Mouse (Mus musculus): ENCODE data around the gene Pheta1. TPM values are rescaled to one million over a fixed set of nuclear protein-coding genes. Genes with fewer than 3 reads are reported as not detected.

Pheta1 gene
- polyA plus RNA-seq, 1 experiment = 13.0 TPM

DNA sequence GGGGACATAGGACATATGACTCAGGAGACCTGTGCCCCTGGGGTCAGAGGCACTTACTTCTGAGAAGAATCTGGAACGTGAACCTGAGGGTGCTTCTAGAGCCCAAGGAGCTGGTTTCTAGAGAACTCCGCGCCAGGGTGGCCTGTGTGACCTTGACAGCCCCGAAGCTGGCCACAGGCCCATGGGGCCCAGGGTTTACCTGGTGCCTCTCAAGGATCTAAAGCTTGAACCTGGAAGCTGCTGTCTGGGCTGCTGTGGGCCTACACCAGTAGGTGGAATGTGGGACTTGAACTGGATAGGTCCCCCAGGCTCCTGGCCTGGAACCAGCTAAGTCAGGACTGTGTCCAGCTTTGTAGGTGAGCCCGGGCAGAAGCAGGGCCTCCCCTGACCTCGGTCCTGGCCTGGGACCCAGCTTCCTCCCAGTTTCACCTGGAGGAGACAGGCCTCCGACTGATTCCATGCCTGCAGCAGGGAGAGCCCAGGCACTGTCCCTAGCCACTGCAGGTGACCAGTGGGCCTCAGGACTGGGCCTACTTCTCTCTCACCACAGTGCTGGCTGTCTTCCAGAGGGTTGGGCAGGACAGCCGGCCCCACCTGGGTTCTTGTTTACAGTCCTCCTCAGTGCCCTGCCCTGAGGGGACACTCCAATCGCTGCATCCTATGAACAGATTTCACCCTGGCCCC is 4.7 kb downstream of the Pheta1 start:
- Histone ChIP-seq H3K4me3 (replicated peaks) (no peak overlapping the region), H3K4me1 (peaks cover 32% of the 10 kb centered on the region), H3K9me3 (no peaks in the 10 kb centered on the region), H3K27me3 (replicated peaks) (peaks cover 24% of the 10 kb centered on the region), H3K36me3 (replicated peaks; ENCODE audit: low read length) (peaks cover 38% of the 10 kb centered on the region)
- TF ChIP-seq GATA1 (IDR thresholded peaks at IDR 0.05; ENCODE audit: borderline replicate concordance, low read length) = no peak
- TF ChIP-seq FLI1 (IDR thresholded peaks at IDR 0.05; ENCODE audit: low read length) = no peak

DNA sequence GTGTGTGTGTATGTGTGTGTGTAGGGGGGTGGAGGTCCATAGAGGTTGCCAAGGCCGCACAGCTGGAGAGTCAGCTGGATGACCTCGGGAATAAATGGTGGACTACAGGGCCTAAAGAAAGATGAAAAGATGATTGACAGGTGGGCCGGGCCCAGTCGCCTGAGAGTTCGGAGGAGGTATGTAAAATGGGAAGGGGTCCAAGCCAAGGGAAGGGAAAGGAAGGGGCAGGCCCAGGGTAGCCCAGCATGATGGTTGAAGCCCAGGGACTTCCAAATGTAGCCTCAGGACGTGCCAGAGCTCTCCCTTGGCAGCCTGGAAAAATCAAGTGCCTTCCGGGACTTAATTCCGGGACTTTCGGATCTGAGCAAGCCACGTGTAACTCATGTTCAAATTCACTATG is 6.0 kb downstream of the Pheta1 start:
- TF ChIP-seq FLI1 (IDR thresholded peaks at IDR 0.05; ENCODE audit: low read length) = no peak
- TF ChIP-seq GATA1 (IDR thresholded peaks at IDR 0.05; ENCODE audit: borderline replicate concordance, low read length) = no peak
- peaks cover 28% of the 10 kb centered on the region for H3K4me1 ChIP-seq
- H3K27me3 ChIP-seq (replicated peaks) = peaks cover 30% of the 10 kb centered on the region
- H3K9me3 ChIP-seq = no peaks in the 10 kb centered on the region
- H3K4me3 ChIP-seq (replicated peaks) = no peak overlapping the region
- peaks cover 38% of the 10 kb centered on the region for H3K36me3 ChIP-seq (replicated peaks; ENCODE audit: low read length)

DNA sequence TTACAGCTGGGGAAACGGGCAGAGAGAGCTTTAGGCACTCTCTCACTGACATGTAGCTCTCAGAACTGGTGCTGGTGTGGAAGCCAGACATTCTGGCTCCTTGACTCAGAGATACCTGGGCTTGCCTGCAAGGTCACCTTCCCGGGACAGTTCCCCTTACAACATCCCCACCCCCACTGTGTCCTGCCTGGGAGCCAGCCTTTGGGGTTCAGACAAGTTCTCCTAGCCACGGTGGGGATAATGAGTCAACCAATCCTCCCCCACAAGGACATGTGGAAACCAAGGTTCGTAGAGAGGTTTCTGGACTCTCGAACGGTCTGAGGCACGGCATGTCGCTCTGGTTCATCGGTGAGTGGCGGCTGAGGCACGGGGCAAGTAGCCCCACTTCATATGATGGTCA is 8.0 kb downstream of the Pheta1 start:
- H3K4me1 ChIP-seq = peaks cover 12% of the 10 kb centered on the region
- H3K4me3 ChIP-seq (replicated peaks) = no peak overlapping the region
- H3K27me3 ChIP-seq (replicated peaks) = peaks cover 44% of the 10 kb centered on the region
- peaks cover 27% of the 10 kb centered on the region for H3K36me3 ChIP-seq (replicated peaks; ENCODE audit: low read length)
- no peak for TF ChIP-seq FLI1 (IDR thresholded peaks at IDR 0.05; ENCODE audit: low read length)
- TF ChIP-seq GATA1 (IDR thresholded peaks at IDR 0.05; ENCODE audit: borderline replicate concordance, low read length) = no peak
- H3K9me3 ChIP-seq = no peaks in the 10 kb centered on the region

GRCm38 (mm10) chr5:121858427-121858826 is 9.6 kb downstream of the Pheta1 start:
- Histone ChIP-seq H3K36me3 (replicated peaks; ENCODE audit: low read length) (peaks cover 10% of the 10 kb centered on the region), H3K9me3 (no peaks in the 10 kb centered on the region), H3K27me3 (replicated peaks) (peaks cover 53% of the 10 kb centered on the region), H3K4me3 (replicated peaks) (no peak overlapping the region), H3K4me1 (peaks cover 4% of the 10 kb centered on the region; the same call in 1 of the 2 replicates)
- no peak for TF ChIP-seq FLI1 (IDR thresholded peaks at IDR 0.05; ENCODE audit: low read length)
- no peak for TF ChIP-seq GATA1 (IDR thresholded peaks at IDR 0.05; ENCODE audit: borderline replicate concordance, low read length)

- Histone ChIP-seq H3K36me3 (replicated peaks; ENCODE audit: low read length) (no peaks in the 10 kb centered on the region), H3K27me3 (replicated peaks) (peaks cover 59% of the 10 kb centered on the region), H3K9me3 (no peaks in the 10 kb centered on the region), H3K4me3 (replicated peaks) (no peak overlapping the region), H3K4me1 (peaks cover 7% of the 10 kb centered on the region; the same call in 1 of the 2 replicates)
- TF ChIP-seq FLI1 (IDR thresholded peaks at IDR 0.05; ENCODE audit: low read length) (no peak), GATA1 (IDR thresholded peaks at IDR 0.05; ENCODE audit: borderline replicate concordance, low read length) (no peak)
These were observed 13.2 kb downstream of the Pheta1 start for GRCm38 (mm10) chr5:121861964-121862363.

DNA sequence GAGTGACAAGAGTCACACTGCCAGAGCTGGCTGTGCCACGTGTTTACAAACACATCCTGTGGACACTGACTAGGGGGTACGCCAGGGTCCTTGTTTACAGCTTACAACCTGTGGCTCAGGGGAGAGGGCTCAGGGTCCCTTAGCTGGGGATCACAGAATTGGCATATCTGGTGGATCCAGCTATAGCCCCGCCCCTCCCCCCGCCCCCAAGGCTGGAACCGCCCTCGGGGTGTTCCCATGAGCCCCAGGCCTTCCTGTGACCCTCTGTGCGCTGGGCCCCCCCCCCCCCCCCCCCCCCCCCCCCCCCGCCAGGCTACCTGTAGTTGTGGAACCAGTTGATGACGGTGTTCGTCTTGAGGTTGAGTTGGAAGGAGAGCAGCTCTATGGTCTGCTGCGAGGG is 15.5 kb downstream of the Pheta1 start:
- TF ChIP-seq GATA1 (IDR thresholded peaks at IDR 0.05; ENCODE audit: borderline replicate concordance, low read length) (no peak), FLI1 (IDR thresholded peaks at IDR 0.05; ENCODE audit: low read length) (no peak)
- peaks cover 73% of the 10 kb centered on the region for H3K27me3 ChIP-seq (replicated peaks)

GRCm38 (mm10) chr5:121867963-121868362 is 19.2 kb downstream of the Pheta1 start:
- Histone ChIP-seq H3K4me3 (replicated peaks) (no peak overlapping the region), H3K9me3 (no peaks in the 10 kb centered on the region), H3K36me3 (replicated peaks; ENCODE audit: low read length) (no peaks in the 10 kb centered on the region), H3K27me3 (replicated peaks) (peaks cover 53% of the 10 kb centered on the region), H3K4me1 (peaks cover 16% of the 10 kb centered on the region)
- TF ChIP-seq FLI1 (IDR thresholded peaks at IDR 0.05; ENCODE audit: low read length) (no peak), GATA1 (IDR thresholded peaks at IDR 0.05; ENCODE audit: borderline replicate concordance, low read length) (no peak)

More for the DNA sequence above, 15.5 kb downstream of the Pheta1 start:
- H3K4me1 ChIP-seq = peaks cover 7% of the 10 kb centered on the region; the same call in 1 of the 2 replicates
- H3K4me3 ChIP-seq (replicated peaks) = no peak overlapping the region
- H3K36me3 ChIP-seq (replicated peaks; ENCODE audit: low read length) = no peaks in the 10 kb centered on the region
- H3K9me3 ChIP-seq = no peaks in the 10 kb centered on the region

GRCm38 (mm10) chr5:121870832-121871231 is 22.0 kb downstream of the Pheta1 start:
- Histone ChIP-seq H3K9me3 (peaks cover 4% of the 10 kb centered on the region), H3K4me1 (peaks cover 13% of the 10 kb centered on the region), H3K27me3 (replicated peaks) (peaks cover 58% of the 10 kb centered on the region), H3K4me3 (replicated peaks) (peak overlapping the region; percentile 38), H3K36me3 (replicated peaks; ENCODE audit: low read length) (no peaks in the 10 kb centered on the region)
- TF ChIP-seq GATA1 (IDR thresholded peaks at IDR 0.05; ENCODE audit: borderline replicate concordance, low read length) = no peak
- no peak for TF ChIP-seq FLI1 (IDR thresholded peaks at IDR 0.05; ENCODE audit: low read length)

DNA sequence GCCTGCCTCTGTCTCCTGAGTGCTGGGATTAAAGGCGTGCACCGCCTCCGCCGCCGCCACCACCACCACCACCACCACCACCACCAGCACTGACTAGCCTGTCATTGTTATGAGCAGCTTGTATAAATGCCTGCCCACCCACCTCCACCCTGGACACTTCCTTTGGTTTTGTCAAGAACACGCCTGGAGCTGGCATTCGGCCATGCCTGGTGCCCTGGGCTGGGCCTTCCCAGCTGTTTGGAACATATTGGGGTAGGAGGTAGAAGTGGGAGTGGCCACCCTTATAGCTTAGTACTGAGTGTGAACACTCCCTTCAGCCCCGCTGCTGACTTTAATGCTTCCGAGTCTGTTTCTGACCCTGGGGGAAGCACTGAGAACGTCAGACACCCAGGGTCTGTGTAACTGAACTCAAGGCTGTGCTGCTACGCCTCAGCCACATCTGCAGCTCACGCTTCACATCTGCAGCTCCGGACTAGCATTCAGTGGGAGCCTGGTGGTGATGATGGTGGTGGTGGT is 22.8 kb downstream of the Pheta1 start:
- H3K36me3 ChIP-seq (replicated peaks; ENCODE audit: low read length) = no peaks in the 10 kb centered on the region
- no peak overlapping the region for H3K4me3 ChIP-seq (replicated peaks)
- peaks cover 12% of the 10 kb centered on the region for H3K9me3 ChIP-seq
- peaks cover 58% of the 10 kb centered on the region for H3K27me3 ChIP-seq (replicated peaks)
- H3K4me1 ChIP-seq = peaks cover 13% of the 10 kb centered on the region
- no peak for TF ChIP-seq GATA1 (IDR thresholded peaks at IDR 0.05; ENCODE audit: borderline replicate concordance, low read length)

GRCm38 (mm10) chr5:121872158-121872557 is 23.4 kb downstream of the Pheta1 start:
- TF ChIP-seq GATA1 (IDR thresholded peaks at IDR 0.05; ENCODE audit: borderline replicate concordance, low read length) (no peak), FLI1 (IDR thresholded peaks at IDR 0.05; ENCODE audit: low read length) (no peak)
- Histone ChIP-seq H3K4me3 (replicated peaks) (no peak overlapping the region), H3K4me1 (peaks cover 13% of the 10 kb centered on the region), H3K9me3 (peaks cover 16% of the 10 kb centered on the region), H3K27me3 (replicated peaks) (peaks cover 56% of the 10 kb centered on the region), H3K36me3 (replicated peaks; ENCODE audit: low read length) (no peaks in the 10 kb centered on the region)
